Mouse (Mus musculus) E14TG2a.4 (cell line): ENCODE results near the gene B3gnt6.

ENCODE experiments used
- H3K27me3 ChIP-seq: 2 replicates; pipeline ENCODE4 v1.6.1; 2014; ENCODE audit warnings: low read length, control low read depth; ENCODE audit not compliant: insufficient read depth
- H3K36me3 ChIP-seq: 2 replicates; pipeline ENCODE4 v1.6.1; 2014; ENCODE audit warnings: low read length, control low read depth; ENCODE audit not compliant: insufficient read depth
- H3K4me1 ChIP-seq: replicated peaks from 2 replicates; pipeline ENCODE4 v1.6.1; 2014; ENCODE audit warnings: low read depth, low read length, control low read depth
- H3K4me3 ChIP-seq: replicated peaks from 2 replicates; pipeline ENCODE4 v1.5.1; 2014; ENCODE audit warnings: mild to moderate bottlenecking, low read length
- H3K9me3 ChIP-seq: 2 replicates; pipeline ENCODE4 v1.6.1; 2014; ENCODE audit warnings: low read length, control low read depth
- CTCF ChIP-seq: conservative IDR thresholded peaks from 2 replicates; pipeline ENCODE4 v1.5.1; 2014; ENCODE audit warnings: low read length
- NANOG ChIP-seq: IDR thresholded peaks from 2 replicates; pipeline ENCODE4 v1.6.1; 2014; ENCODE audit warnings: borderline replicate concordance, low read length, mixed read lengths
- POU5F1 ChIP-seq: IDR thresholded peaks from 2 replicates; pipeline ENCODE4 v1.6.1; 2014; ENCODE audit warnings: low read length, borderline replicate concordance

B3gnt6 gene

GRCm38 (mm10) chr7:98186637-98187036, 12.6 kb downstream of the B3gnt6 start:
- H3K4me3 ChIP-seq = no peak overlapping the region
- peaks cover 3% of the 10 kb centered on the region; the same call in 1 of the 2 replicates for H3K27me3 ChIP-seq
- no peaks in the 10 kb centered on the region for H3K9me3 ChIP-seq
- peaks cover 49% of the 10 kb centered on the region for H3K4me1 ChIP-seq
- no peaks in the 10 kb centered on the region for H3K36me3 ChIP-seq
- no peak for TF ChIP-seq CTCF
- no peak for TF ChIP-seq POU5F1
- TF ChIP-seq NANOG = no peak

GRCm38 (mm10) chr7:98185326-98185725, 14.0 kb downstream of the B3gnt6 start:
- TF ChIP-seq POU5F1 (no peak), NANOG (no peak), CTCF (no peak)

GRCm38 (mm10) chr7:98178560-98179231, 20.6 kb downstream of the B3gnt6 start:
- Histone ChIP-seq H3K9me3 (no peaks in the 10 kb centered on the region), H3K36me3 (no peaks in the 10 kb centered on the region; the same call in 1 of the 2 replicates), H3K27me3 (no peaks in the 10 kb centered on the region), H3K4me3 (peak overlapping the region; percentile 92), H3K4me1 (peaks cover 55% of the 10 kb centered on the region)
- no peak for TF ChIP-seq NANOG
- no peak for TF ChIP-seq POU5F1
- TF ChIP-seq CTCF = no peak

More at GRCm38 (mm10) chr7:98185326-98185725, 14.0 kb downstream of the B3gnt6 start:
- H3K27me3 ChIP-seq = no peaks in the 10 kb centered on the region
- no peaks in the 10 kb centered on the region for H3K36me3 ChIP-seq
- no peaks in the 10 kb centered on the region for H3K9me3 ChIP-seq
- H3K4me1 ChIP-seq = peaks cover 49% of the 10 kb centered on the region
- H3K4me3 ChIP-seq = no peak overlapping the region

GRCm38 (mm10) chr7:98177929-98178559, 21.2 kb downstream of the B3gnt6 start, which contains the start of gene Capn5:
Gene Capn5, minus strand, starts transcription at chr7:98178274.
- no peaks in the 10 kb centered on the region for H3K9me3 ChIP-seq
- H3K4me3 ChIP-seq = peak within 1 kb of the TSS; percentile 92
- no peak for TF ChIP-seq POU5F1
- no peak for TF ChIP-seq CTCF
- TF ChIP-seq NANOG = no peak
- no peaks in the 10 kb centered on the region; the same call in 1 of the 2 replicates for H3K36me3 ChIP-seq
- H3K4me1 ChIP-seq = peaks cover 61% of the 10 kb centered on the region
- no peaks in the 10 kb centered on the region for H3K27me3 ChIP-seq

GRCm38 (mm10) chr7:98177566-98177928, 21.7 kb downstream of the B3gnt6 start:
- TF ChIP-seq CTCF = no peak
- no peak for TF ChIP-seq POU5F1
- no peak for TF ChIP-seq NANOG
- Histone ChIP-seq H3K9me3 (no peaks in the 10 kb centered on the region), H3K4me3 (peak overlapping the region; percentile 92), H3K4me1 (peaks cover 66% of the 10 kb centered on the region), H3K36me3 (peaks cover 2% of the 10 kb centered on the region; the same call in 1 of the 2 replicates), H3K27me3 (no peaks in the 10 kb centered on the region)

- Histone ChIP-seq H3K4me3 (peak overlapping the region; percentile 92), H3K4me1 (peaks cover 69% of the 10 kb centered on the region), H3K27me3 (no peaks in the 10 kb centered on the region), H3K9me3 (no peaks in the 10 kb centered on the region), H3K36me3 (peaks cover 6% of the 10 kb centered on the region; the same call in 1 of the 2 replicates)
- TF ChIP-seq POU5F1 = no peak
- TF ChIP-seq NANOG = no peak
- no peak for TF ChIP-seq CTCF
Measured at GRCm38 (mm10) chr7:98177071-98177485, 22.2 kb downstream of the B3gnt6 start.

- Histone ChIP-seq H3K4me3 (peak overlapping the region; percentile 92), H3K36me3 (peaks cover 6% of the 10 kb centered on the region; the same call in 1 of the 2 replicates), H3K27me3 (no peaks in the 10 kb centered on the region), H3K4me1 (peaks cover 69% of the 10 kb centered on the region), H3K9me3 (no peaks in the 10 kb centered on the region)
- TF ChIP-seq CTCF = no peak
- TF ChIP-seq NANOG = no peak
- no peak for TF ChIP-seq POU5F1
Measured at GRCm38 (mm10) chr7:98176322-98177070, 22.8 kb downstream of the B3gnt6 start.
